Mouse (Mus musculus): Measurements from ENCODE around the gene Gm37240.

DNA sequence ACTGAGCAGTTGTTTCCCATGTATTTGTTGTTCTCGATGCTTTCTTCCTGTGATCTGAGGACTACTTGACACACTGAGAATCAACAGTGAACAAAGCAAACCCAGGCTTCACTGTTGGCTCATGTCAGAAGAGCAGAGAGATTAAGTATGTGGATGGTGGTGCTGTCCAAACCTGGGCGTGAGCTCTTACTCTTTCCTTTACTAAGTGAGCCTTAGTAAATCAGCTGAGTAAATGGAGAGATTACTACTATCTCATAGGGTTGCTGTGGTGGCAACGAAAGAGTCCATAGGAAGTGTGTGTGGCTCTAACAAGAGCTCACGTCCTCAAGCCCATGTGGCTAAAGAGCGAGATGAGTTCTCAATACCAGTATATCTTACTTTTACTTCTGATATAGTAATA lies 950.4 kb downstream of the Gm37240 start:
- TF ChIP-seq CTCF (IDR thresholded peaks at IDR 0.05; ENCODE audit: low read depth, low read length) (no peak), POLR2A (IDR thresholded peaks at IDR 0.05; ENCODE audit: insufficient read depth, low read length) (no peak), EP300 (IDR thresholded peaks at IDR 0.05; ENCODE audit: insufficient read depth, low read depth, low read length) (no peak)

Data from ES-Bruce4 (cell line).